Mouse (Mus musculus) layer of hippocampus, adult 18-20 months (tissue): ENCODE measurements around the gene Mfn1. TPM values are rescaled to one million over a fixed set of nuclear protein-coding genes. Genes with fewer than 3 reads are reported as not detected.
A peak's percentile ranks its signal among the peaks of the same experiment; 100 is the strongest.

ENCODE experiments used
- DNase-seq, 2 experiments: peaks; one replicate each; pipeline ENCODE4 v3.0.0; 2022; ENCODE audit warnings: low spot score in 2 of 2
- long read RNA-seq: library from polyadenylated mRNA; stranded (forward); transcript quantifications from one replicate; pipeline ENCODE4 v2.0.0, GENCODE M21; 2021
- total RNA-seq, 2 experiments: library from RNA; stranded (reverse); gene quantifications; 2 replicates each; pipeline ENCODE4 v1.2.3; 2021

Gene Mfn1
- total RNA-seq, result 10 to 100 TPM; 86.7 to 88.5 TPM
- long read RNA-seq, full-length matches to known transcripts, result 56 of 67 reads
- long read RNA-seq, partial matches to known transcripts, result 3 of 67 reads
- long read RNA-seq, other reads (novel, unspliced or antisense), result 8 of 67 reads

DNA sequence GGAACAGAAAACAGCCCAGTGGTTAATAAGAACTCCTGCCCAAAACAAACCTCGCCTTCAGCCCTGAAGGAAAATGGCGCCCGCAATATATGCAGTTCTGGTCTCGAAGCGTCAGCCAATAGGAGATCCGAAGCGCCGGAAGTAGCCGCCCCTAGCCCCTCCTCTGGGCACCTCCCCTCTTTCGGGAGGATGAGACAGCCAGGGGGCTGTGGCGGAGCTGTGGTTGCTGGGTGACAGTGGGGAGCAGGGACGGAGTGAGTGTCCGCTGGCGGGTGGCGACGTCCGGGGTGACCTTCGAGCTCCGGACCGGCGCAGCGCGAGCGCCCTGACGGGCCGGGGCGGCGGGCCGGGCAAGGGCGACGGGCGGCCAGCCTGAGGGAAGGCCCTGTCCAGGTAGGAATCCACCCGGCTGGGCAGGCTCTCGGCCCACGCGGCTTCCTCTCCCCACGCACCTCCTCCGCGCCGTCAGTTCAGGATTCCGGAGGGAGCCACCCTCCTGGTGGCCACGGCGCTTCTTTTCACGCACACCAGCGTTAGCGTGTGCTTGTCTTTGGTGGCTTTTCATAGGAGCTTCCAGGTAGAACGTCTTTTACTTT lies at the start of gene Mfn1:
Mfn1 (plus strand) TSS at position 163 of the 596 bp plus-strand sequence.
- DNase-seq, result peak; percentile 89 to 95

DNA sequence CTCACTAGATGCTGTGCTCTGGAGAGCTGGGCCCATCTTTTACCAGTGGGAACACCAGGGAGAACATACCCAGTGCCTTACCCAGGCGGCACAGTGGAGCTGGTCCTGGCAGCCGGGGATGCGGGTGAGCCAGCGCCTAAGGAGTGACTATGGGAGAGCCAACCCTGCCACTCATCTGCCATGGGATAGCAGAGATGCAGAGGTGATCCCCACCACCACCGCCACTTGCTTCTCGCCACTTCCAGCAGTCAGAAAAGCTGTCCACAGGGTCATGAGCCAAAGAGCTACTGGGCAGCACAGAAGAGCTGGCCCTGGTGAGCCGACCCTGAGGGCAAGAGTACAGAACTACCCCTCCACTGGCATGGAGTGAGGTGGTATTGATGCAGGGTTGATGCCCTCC lies 49.3 kb upstream of the Mfn1 start:
- no peak for DNase-seq

DNA sequence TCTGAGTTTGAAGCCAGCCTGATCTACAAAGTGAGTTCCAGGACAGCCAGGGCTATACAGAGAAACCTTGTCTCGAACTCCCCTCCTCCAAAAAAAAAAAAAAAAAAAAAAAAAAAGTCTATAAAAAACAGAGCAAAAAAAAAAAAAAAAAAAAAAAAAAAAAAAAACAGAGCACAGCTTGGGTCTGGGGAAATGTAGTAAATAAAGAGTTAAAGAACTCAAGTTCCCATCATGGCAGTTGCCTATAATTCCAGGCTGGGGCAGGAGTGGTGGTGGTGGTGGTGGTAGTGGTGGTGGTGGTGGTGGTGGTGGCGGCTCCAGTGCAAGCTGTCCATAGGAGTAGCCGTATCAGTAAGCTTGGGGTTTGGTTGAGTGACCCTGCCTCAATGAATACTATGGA lies 46.2 kb upstream of the Mfn1 start:
- no peak for DNase-seq

DNA sequence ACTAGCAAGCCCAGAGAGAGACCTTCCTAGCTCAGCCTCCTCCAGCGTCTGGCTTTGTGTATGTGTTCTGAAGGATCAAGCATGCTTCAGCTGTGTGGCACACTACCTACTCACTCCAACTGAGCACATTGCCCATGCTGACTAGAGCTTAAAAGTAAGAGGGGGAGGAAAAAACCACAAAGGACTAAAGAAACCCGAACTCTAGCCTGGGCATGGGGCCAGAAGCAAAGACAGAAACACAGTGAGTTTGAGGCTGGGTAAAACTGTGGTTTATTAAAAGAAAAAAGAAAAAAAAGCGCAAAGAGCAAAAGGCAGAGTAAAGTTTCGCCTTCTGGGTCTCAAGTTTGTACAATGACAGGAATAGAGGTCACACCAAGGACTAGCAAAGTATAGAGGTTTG lies 42.7 kb upstream of the Mfn1 start:
- DNase-seq, result no peak

DNA sequence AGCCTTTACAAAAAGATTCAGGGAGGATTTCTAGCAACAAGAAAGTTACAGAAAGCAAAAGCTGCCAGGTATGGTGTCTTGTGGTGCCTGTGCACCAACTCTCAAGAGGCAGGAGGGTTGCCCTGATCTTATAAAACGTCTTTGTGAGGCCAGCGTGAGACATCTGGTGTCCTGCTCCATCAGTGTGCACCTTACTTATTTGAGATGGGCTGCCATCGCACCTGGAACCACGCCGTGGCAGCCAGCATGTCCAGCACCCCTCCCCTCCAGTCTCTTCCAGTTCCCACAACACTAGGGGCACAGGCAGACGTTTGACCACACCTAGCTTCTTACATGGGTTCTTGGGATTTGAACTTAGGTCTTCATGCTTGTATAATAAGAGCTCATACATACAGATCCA lies 41.1 kb upstream of the Mfn1 start:
- DNase-seq, result no peak

DNA sequence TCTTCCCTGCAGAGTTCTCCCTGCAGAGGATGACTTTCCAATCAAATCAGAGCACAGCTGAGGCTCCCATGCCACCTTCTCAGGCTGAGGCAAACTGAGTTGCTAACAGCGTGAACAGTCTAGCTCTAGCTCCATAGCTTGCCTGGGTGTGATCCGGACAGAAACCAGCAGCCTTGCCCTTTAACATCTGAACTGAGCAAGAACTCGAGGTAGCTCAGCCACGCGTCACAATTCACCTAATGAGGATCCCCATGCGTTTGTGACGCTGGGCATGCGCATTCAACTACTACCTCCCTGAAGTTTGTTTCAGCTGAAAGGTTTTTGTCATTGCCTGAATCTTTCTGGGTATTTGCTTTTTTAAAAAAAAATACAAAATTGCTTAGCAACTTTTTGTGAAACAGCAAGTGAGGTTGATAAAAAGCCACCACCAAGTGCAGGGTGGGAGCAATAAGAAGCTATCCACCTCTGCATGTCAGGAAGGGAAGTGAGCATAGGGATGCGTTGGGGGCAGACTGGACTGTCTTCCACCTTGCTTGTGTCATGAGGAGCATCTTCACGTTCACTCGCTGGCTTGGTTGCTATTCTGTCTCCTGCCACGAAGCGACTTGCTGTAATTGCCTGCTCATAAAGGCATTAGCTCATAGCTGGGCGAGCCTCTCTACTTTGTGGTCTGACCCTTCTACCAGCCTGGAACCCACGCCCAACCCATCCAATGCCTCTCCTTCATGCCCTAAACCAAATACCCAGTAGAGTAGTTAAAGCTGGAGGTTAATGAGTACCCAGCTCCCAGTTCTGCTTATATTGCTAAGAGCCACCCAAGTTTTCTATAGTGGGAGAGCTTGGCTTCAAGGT lies 39.0 kb upstream of the Mfn1 start:
- DNase-seq, result no peak

DNA sequence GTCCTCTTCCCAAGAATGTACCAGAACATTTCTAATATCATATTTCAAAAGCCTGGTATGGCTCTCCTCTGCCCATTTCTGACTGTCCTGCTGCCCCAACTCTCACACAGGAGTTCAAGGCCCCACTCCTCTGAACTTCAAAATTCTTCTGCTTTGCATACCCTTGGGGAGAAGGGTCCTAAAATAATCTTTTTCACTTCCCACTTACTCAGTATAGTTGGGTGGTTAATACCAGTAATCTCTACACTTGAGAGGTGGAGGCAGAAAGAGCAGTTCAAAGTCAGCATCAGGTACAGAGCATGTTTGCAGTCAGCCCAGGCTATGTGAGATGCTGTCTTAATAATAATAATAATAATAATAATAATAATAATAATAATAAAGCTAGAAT lies 38.3 kb upstream of the Mfn1 start:
- no peak for DNase-seq

DNA sequence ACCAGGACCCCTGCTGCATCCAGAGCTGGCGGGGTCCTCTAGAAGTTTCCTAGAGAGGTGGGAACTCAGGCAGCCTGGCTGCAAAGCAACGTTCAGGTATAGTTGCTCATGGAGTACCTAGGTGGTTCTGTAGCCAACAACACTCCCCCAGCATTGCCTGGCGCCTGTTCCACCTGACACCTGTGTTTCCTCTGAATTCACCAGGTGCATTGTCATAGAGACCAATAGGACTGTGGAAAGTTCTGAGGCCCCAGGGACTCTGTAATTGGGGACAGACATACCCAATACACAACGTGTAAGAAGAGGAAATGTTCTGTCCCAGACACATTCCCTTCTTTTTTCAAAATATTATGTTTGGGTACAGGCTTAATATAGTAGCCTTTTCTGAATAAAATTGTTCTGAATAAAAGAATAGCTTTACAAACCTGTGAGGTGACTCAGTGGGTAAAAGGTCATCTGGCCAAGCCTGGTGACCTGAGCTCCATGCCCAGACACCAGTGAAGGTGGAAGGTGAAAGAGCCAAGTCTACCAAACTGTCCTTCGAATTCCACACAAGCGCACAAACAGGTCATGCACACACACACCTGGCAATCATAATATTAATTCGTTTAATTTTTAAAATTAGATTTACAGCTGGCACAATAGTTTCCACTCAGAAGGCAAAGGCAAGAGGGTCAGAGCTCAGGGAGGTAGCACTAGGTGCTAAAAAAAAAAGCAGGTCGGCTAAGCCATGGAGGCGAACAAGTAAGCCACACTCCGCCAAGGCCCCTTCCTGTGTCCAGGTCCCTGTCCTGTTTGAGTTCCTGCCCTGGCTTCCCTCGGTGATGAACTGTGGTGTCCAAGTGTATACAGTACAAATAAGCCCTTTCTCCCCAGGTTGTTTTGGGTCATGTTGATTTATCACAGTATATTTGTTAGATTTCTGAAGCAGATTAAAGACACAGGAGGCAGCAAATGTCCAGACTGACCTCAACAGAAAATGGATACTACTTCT lies 36.9 kb upstream of the Mfn1 start, which contains the start of gene Kcnmb3:
Kcnmb3 (minus strand) TSS at position 135 of the 994 bp plus-strand sequence.
- DNase-seq, result no peak

DNA sequence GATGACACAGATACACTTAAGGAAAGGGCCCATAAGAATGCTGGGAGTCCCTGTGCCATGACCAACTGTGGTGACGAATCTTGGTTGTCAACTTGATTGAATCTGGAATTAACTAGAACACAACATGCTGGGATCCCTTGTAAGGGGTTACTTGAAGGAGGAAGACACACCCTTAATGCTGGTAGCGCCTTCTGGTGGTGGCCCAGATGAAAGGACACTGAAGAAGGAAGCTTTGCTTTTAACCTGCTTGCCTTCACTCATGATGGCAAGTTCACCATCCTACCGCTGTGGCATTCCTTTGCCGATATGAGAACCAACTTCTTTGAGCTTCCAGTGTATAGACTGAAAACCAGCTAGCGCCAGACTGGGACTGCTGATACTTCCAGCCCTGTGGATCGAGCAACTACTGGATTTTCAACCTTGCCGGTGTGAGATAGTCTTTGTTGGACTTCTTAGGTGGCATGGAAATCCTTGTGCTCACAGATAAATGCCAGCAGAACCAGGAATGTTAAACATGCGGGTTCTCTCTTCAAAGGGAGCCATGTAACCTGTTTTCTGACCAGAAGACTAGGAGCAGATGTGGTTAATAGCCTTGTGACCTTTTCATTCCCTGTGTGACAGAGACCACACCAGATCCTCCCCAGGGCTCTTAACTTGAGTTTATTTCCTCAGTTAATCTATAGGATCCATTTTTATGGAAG lies 34.7 kb upstream of the Mfn1 start:
- no peak for DNase-seq

DNA sequence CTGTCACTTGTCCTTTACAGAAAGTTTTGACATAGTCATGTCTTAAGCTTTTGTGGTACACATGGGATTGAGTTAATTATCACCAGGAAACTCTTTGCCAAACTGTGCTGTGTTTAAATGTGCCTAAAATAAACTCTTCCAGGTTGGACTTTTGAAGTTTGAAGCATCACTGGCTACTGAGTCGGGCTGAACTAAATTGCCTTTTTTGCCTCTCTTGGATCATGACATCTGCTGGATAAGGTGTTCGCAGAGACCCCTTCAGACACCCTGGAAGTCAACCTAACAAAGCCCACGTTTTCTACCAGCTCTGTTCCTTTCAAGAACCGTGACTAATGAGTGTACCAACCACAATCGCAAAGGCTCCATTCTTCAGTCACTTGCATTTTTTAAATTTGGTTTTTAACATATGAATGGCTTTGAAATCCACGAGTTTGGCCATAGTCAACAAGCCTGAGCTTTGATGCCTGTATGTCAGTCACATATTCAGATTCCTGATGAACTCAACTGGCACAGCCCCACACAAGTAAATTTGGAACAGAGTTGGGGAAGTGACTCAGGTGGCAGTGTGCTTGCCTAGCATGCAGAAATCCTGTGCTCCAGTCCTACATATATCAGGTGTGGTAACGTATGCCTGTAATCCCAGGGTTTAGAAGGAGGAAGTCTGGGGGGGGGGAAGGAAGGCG lies 34.0 kb upstream of the Mfn1 start:
- no peak for DNase-seq

DNA sequence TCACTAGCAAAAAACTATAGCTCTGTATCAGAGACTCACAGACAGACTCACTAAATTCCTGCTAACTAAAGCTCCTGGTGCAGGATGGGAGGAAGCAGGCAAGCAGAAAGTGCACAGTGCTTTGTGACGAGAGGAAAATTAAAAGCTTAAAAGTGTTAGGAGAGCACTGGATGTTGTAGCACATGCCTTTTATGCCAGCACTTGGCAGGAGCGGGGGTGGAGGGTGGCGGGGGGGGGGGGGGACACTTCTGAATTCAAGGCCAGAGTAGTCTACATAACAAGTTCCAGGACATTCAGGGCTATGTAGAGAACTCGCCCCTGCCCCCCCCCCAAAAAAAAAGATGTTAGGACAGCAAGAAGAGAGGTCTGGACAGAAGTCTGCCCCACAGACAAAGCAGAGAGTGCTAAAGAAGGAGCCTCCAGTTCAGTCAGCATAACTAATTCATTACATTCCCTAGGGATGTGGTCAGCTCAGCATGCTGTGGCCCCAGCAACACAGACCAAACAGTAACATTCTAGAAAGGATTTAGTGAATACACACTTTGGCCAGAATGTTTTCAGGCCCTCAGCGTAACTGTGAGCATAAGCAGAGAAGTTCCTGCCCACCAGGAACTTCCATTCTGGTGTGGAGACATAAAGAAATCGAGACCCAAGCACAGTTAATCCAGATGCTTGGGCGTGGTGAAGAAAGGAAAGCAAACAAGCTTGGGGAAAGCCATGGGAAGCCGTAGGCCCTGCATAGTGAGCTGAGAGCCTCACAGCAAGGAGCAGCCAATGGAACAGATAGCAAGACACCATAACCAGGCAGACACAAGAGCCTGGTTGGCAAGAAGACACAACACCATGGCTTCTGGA lies 33.2 kb upstream of the Mfn1 start:
- no peak for DNase-seq

DNA sequence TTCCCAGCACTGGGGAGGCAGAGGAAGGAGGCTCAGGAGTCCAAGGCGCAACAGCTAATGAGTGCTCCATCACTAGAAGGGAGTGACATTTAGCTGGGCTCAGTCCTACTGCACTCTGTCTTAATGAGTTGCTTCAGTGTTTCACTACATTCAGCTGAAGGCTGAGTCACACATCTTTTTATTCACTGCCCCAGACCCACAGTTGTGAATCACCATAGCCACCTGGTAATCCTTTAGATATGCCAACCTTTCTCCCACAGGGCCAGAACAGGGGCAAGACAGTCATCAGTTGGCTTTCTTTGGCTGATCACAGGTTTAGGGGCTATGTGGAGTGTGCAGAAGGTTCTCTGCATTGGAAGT lies 32.6 kb upstream of the Mfn1 start:
- no peak for DNase-seq

DNA sequence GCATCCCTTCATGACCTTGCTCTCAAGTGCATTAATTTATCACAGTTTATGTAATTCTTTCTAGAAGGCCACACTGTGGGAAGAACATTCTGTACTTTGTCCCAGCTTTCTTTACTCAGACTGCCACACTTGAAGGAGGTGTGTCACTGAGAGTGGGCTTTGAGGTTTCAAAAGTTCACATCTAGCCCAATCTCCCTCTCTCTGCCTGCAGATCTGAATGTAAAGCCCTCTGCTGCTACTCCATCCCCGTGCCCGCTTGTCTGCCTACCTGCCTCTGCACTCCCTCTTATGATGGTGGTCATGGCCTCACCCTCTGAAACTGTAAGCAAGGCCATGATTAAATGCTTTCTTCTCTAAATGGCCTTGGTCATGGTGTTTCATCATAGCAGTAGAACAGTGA lies 28.9 kb upstream of the Mfn1 start:
- no peak for DNase-seq

DNA sequence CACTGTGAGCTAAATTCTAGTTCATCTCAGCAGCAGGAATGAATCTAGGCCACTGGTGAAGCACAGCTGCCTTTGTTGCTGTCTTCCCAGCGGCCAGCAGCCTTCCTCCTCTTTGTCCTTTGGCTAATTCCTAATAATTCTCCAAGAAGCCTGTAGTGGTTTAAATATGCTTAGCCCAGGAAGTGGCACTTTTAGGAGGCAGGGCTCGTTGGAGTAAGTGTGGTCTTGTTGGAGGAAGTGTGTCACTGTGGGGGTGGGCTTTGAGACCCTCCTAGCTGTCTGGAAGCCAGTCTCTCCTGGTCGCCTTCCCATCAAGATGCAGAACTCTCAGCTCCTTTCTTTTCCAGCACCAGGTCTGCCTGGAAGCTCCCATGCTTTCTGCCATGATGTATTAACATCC lies 23.4 kb upstream of the Mfn1 start:
- no peak for DNase-seq

DNA sequence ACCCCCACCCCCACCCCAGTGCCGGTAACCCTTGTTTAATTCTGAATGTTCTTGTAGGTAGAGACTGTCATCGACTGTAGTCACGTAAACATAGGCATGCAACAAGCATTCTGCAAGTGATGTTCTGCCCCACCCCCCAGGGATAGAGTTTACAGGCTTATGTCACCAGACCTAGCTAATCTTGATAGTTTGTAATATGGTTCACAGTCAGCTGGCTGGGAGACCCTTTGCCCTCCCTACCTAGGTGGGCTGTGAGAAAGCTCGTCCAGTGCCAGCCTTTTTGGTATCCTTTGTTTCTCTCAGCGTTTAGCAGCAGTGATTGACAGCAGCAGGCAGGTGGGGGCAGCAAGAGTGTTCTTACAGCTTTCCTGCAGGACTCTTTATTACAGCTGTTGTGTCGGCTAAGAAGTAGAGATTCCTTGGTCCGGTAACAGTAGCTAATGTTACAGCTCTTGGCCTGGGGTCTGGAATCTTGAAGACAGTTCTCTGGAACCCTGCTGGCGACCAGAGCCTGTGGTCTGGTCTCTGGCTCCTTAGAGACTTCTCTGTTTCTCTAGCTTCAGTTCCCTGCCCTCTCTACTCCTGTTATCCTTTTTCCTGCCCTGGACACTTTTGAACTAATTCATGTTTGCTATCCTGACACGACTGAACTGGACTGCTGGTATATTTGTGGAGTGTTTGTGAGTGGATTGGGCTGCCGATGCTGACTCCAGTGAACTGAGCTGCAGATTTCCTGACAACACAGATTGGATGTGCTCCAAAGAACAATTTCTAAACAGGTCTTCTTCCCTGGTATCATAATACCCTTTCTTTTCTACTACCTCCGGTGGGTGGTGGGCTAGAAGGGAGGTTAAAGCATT lies 22.7 kb upstream of the Mfn1 start:
- no peak for DNase-seq

DNA sequence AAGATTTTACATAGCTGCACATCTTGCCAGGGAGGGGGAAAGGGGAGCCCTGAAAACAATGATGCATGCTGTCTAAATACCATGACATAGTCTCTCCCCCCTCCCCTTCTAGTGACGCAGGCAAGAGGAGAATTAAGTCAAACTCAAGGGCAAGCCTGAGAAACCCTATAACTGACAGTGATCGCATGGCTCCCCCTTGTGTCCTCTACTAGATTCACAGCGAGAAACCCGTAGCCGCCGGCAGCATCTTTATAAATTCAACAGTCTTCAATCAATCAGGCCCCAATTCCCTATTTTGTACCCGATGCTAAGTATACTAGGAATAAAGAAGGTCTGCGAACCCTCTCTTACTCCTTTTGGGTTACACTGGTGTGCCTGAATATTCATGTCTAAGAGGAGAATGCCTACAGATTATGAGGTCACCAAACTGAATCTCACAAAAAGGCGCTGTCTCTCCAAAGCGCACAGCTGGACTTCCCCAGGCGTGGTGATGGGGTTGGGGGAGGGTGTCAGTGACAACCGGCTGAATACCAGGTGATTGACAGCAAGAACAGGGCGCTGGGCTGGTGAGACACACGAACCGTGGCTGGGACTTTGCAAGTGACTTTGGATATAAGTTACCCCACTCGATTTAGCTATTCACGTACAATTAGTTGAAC lies 20.5 kb upstream of the Mfn1 start:
- DNase-seq, result peak; percentile 44 to 86

DNA sequence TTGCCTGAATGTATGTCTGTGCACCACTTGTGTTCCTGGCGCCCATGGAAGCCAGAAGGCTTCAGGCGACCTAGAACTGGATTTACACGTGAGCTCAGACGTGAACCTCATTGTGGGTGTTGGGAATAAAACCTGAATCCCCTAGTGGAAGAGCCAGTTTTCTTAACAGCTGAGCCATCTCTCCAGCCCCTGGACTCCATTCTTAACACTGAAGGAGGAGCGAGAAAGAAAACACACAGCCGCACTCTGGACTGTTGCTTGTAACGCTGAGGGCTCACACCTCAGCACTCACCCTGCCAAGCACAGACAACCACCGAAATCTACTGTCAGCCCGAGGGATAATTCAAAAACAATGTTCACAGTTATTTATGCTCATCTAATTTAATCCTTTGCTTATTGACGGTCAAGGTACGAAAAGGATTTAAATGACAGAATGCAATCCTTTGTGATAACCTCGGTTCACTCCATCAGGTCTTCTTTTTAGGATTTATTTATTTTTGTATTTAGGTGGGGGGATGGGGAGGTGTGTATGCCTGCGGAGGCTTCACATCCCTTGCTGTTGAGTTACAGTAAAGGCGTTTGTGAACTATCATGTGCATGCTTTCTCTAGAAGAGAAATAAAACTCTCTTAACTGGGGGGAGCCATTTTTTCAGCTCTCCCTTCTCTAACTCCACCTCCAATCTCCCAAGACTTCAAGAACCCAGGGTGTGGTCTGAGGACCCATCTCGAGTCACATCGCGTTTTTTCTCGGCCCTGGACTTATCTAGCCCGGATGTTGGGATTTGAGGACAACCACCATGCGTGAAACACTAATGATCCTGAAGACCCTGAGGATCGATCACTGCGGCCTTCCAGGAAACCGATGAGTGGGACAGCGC lies 19.5 kb upstream of the Mfn1 start, which contains the start of gene Zfp639:
Zfp639 (plus strand) TSS at position 764 of the 879 bp plus-strand sequence.
- no peak for DNase-seq
